Mouse (Mus musculus) testis, adult 2 months (tissue): ENCODE results near the gene Lrch1.

Experiments used
- CTCF ChIP-seq: fragments of 200-500 bp; IDR thresholded peaks from 2 replicates; pipeline ENCODE4 v1.5.1; 2012; ENCODE audit warnings: low read depth, mild to moderate bottlenecking, inconsistent platforms, low read length, moderate library complexity; ENCODE audit not compliant: control insufficient read depth, insufficient read depth, insufficient replicate concordance
- POLR2A ChIP-seq: fragments of 200-500 bp; IDR thresholded peaks from 2 replicates; pipeline ENCODE4 v1.6.1; 2012; ENCODE audit warnings: low read depth, mild to moderate bottlenecking, inconsistent platforms, low read length, moderate library complexity; ENCODE audit not compliant: control insufficient read depth

GRCm38 (mm10) chr14:74849020-74849419 is 98.7 kb downstream of the Lrch1 start:
- TF ChIP-seq CTCF: no peak
- TF ChIP-seq POLR2A: no peak
